10 mouse cellular contexts compared by ENCODE assay signal in the genomic region with DNA sequence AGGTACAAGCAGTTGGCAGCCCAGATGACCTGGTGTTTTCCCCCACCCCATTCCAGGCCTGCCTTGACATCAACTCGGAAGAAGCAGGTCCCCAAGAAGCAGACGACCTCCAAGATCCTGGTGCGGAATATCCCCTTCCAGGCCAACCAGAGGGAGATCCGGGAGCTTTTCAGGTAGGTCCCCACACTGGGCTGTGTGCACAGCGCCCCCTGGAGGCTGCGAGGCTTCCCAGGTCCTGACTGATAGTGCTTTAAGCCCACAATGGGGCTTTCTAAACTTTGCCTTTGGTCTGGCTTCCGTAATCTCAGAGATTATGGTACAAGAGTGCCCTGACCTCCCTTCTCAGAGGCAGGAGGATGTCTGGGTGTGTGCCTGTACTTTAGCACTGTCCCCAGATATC. TPM values are rescaled to one million over a fixed set of nuclear protein-coding genes. Genes with fewer than 3 reads are reported as not detected.
DNase-seq lines count a peak whose midpoint lies in the region; ATAC-seq and TF ChIP-seq lines count a peak whose summit lies in the region.
"Had no signal": no experiment of that assay in that cellular context is flagged by ENCODE, and none has a peak within 500 bp of the region (broad histone marks: within the 10 kb centered on the region; RNA-seq: fewer than 3 reads in every experiment).

No protein-coding gene starts in this region.

- no peak overlapping the region for H3K27ac ChIP-seq in kidney, adult 2 months (ENCODE audit: insufficient read depth, low read depth, low read length)
- H3K27ac ChIP-seq in kidney, embryonic 14.5 days (ENCODE audit: low read depth, low read length) = no peak overlapping the region
- no peak overlapping the region for H3K27ac ChIP-seq in ES-Bruce4 (ENCODE audit: insufficient read depth, low read length)
- H3K27ac ChIP-seq in liver, embryonic 13.5 days = peak overlapping the region; percentile 14
- H3K27ac ChIP-seq in forebrain, embryonic 15.5 days (replicated peaks) = no peak overlapping the region
- H3K27ac ChIP-seq: limb, embryonic 13.5 days had no signal

- H3K4me1 ChIP-seq in kidney, adult 2 months (ENCODE audit: control insufficient read depth, insufficient read depth, low read length) = no peaks in the 10 kb centered on the region; the same call in 1 of the 2 replicates
- H3K4me1 ChIP-seq in kidney, embryonic 14.5 days (ENCODE audit: control insufficient read depth, insufficient read depth, low read length) = 0 out of 2 replicates have a peak, but pooled peaks cover 14% of the 10 kb centered on the region
- H3K4me1 ChIP-seq in ES-Bruce4 (ENCODE audit: control insufficient read depth, insufficient read depth, low read length) = no peaks in the 10 kb centered on the region
- peaks cover 22% of the 10 kb centered on the region for H3K4me1 ChIP-seq in liver, embryonic 13.5 days (replicated peaks)
- peaks cover 13% of the 10 kb centered on the region for H3K4me1 ChIP-seq in forebrain, embryonic 15.5 days

- DNase-seq in kidney, adult 2 months = no peak
- DNase-seq in A20 (ENCODE audit: low read depth, low spot score) = peak; percentile 33
- DNase-seq in liver, embryonic 13.5 days = peak; percentile 45
- DNase-seq in layer of hippocampus, postnatal 14 days (ENCODE audit: low spot score in 2 of 2) = no peak
- no peak for DNase-seq in gastrocnemius, postnatal 4 days (ENCODE audit: low spot score in 2 of 2)
- DNase-seq: heart, adult 18-20 months had no signal

- WGBS in kidney, adult 2 months = 66% methylated on average over 7 of the region's 7 CpGs
- WGBS in kidney, embryonic 14.5 days = 62% methylated on average over 7 of the region's 7 CpGs
- WGBS in liver, embryonic 13.5 days (ENCODE audit: insufficient replicate concordance) = 52% methylated on average over 7 of the region's 7 CpGs
- WGBS in forebrain, embryonic 15.5 days = 60% methylated on average over 7 of the region's 7 CpGs

- TF ChIP-seq EP300 in ES-Bruce4 (IDR thresholded peaks at IDR 0.05; ENCODE audit: insufficient read depth, low read depth, low read length) = no peak

- H3K9ac ChIP-seq in kidney, embryonic 14.5 days (ENCODE audit: low read depth, low read length) = no peak overlapping the region
- H3K9ac ChIP-seq in ES-Bruce4 (ENCODE audit: low read depth, poor library complexity, severe bottlenecking) = no peak overlapping the region
- H3K9ac ChIP-seq in liver, embryonic 13.5 days = no peak overlapping the region
- no peak overlapping the region for H3K9ac ChIP-seq in forebrain, embryonic 15.5 days (replicated peaks)
- H3K9ac ChIP-seq: limb, embryonic 13.5 days had no signal

- H3K4me3 ChIP-seq in kidney, adult 2 months (ENCODE audit: insufficient read depth, low read depth, low read length) = no peak overlapping the region
- H3K4me3 ChIP-seq in kidney, embryonic 14.5 days (ENCODE audit: low read length) = no peak overlapping the region
- H3K4me3 ChIP-seq in ES-Bruce4 (ENCODE audit: low read depth, low read length) = no peak overlapping the region
- H3K4me3 ChIP-seq in liver, embryonic 13.5 days (replicated peaks) = no peak overlapping the region
- no peak overlapping the region for H3K4me3 ChIP-seq in forebrain, embryonic 15.5 days
- H3K4me3 ChIP-seq: limb, embryonic 13.5 days had no signal

- H3K4me2 ChIP-seq in kidney, embryonic 14.5 days (replicated peaks; ENCODE audit: low read depth, low read length) = no peak overlapping the region
- H3K4me2 ChIP-seq in liver, embryonic 13.5 days = no peak overlapping the region
- H3K4me2 ChIP-seq in forebrain, embryonic 15.5 days (replicated peaks) = no peak overlapping the region
- H3K4me2 ChIP-seq: limb, embryonic 13.5 days had no signal

- no peaks in the 10 kb centered on the region for H3K36me3 ChIP-seq in kidney, adult 2 months (ENCODE audit: control insufficient read depth, insufficient read depth, low read length)
- H3K36me3 ChIP-seq in kidney, embryonic 14.5 days (ENCODE audit: control insufficient read depth, insufficient read depth, low read length) = peaks cover 35% of the 10 kb centered on the region
- H3K36me3 ChIP-seq in ES-Bruce4 (ENCODE audit: control insufficient read depth, insufficient read depth, low read length, poor library complexity, severe bottlenecking) = peaks cover 3% of the 10 kb centered on the region; the same call in 1 of the 2 replicates
- H3K36me3 ChIP-seq in liver, embryonic 13.5 days = peaks cover 74% of the 10 kb centered on the region
- H3K36me3 ChIP-seq in forebrain, embryonic 15.5 days = peaks cover 10% of the 10 kb centered on the region; the same call in 1 of the 2 replicates

- peak; percentile 47 for TF ChIP-seq CTCF in kidney, adult 2 months (conservative IDR thresholded peaks at IDR 0.05; ENCODE audit: insufficient read depth, insufficient read length, low read depth, low read length)
- peak; percentile 85 for TF ChIP-seq CTCF in ES-Bruce4 (IDR thresholded peaks at IDR 0.05; ENCODE audit: low read depth, low read length)

- H3K27me3 ChIP-seq in kidney, adult 2 months (replicated peaks; ENCODE audit: control insufficient read depth, insufficient read depth, low read length) = no peaks in the 10 kb centered on the region
- no peaks in the 10 kb centered on the region for H3K27me3 ChIP-seq in kidney, embryonic 14.5 days (ENCODE audit: control insufficient read depth, insufficient read depth, low read length)
- no peaks in the 10 kb centered on the region for H3K27me3 ChIP-seq in ES-Bruce4 (ENCODE audit: control insufficient read depth, insufficient read depth, low read length, poor library complexity, severe bottlenecking)
- H3K27me3 ChIP-seq in liver, embryonic 13.5 days = no peaks in the 10 kb centered on the region
- no peaks in the 10 kb centered on the region for H3K27me3 ChIP-seq in forebrain, embryonic 15.5 days
- H3K27me3 ChIP-seq: limb, embryonic 13.5 days had no signal

- no peak for ATAC-seq in kidney, embryonic 14.5 days (ENCODE audit: low FRiP score, low TSS enrichment)
- no peak for ATAC-seq in liver, embryonic 13.5 days (ENCODE audit: low read depth)
- ATAC-seq in forebrain, embryonic 15.5 days (replicated peaks) = no peak

- no peaks in the 10 kb centered on the region for H3K9me3 ChIP-seq in kidney, embryonic 14.5 days (ENCODE audit: control insufficient read depth, low read length)
- no peaks in the 10 kb centered on the region for H3K9me3 ChIP-seq in ES-Bruce4 (replicated peaks; ENCODE audit: control insufficient read depth, insufficient read depth, low read length, poor library complexity, severe bottlenecking)
- H3K9me3 ChIP-seq in liver, embryonic 13.5 days (replicated peaks) = no peaks in the 10 kb centered on the region
- no peaks in the 10 kb centered on the region for H3K9me3 ChIP-seq in forebrain, embryonic 15.5 days
- H3K9me3 ChIP-seq: limb, embryonic 13.5 days had no signal

- TF ChIP-seq POLR2A in kidney, adult 2 months (IDR thresholded peaks at IDR 0.05; ENCODE audit: low read depth, low read length) = no peak
- TF ChIP-seq POLR2A in ES-Bruce4 (IDR thresholded peaks at IDR 0.05; ENCODE audit: insufficient read depth, low read length) = no peak

RNA-seq across cellular contexts. Expression of gene Rbm19, which starts 27.7 kb away (rescaled TPM):
- 10.7 and 12.1 TPM in 2 replicates for polyA plus RNA-seq in kidney, adult 2 months (2012; rRNA removed)
- polyA plus RNA-seq in kidney, embryonic 14.5 days (2014; fragmentation: Nextera tagmentation; extraction: Ambion mirVana) = 17.9 and 20.9 TPM in 2 replicates
- polyA plus RNA-seq in ES-Bruce4 (2011; ENCODE audit: insufficient read depth, insufficient read length, low read depth, missing spikeins) = 30.0 and 32.6 TPM in 2 replicates
- 18.4 and 19.4 TPM in 2 replicates for polyA plus RNA-seq in liver, embryonic 13.5 days (2015; fragmentation: Nextera tagmentation; extraction: Ambion mirVana)
- total RNA-seq in layer of hippocampus, postnatal 14 days (2021) = 10 to 100 TPM; 20.3 to 23.9 TPM
- 10 to 100 TPM; 21.8 to 25.6 TPM for total RNA-seq in gastrocnemius, postnatal 4 days (2021)
- 15.2 and 19.3 TPM in 2 replicates for polyA plus RNA-seq in forebrain, embryonic 15.5 days (2015; fragmentation: Nextera tagmentation; extraction: Ambion mirVana)

Comparison
In these comparisons a context has a peak if more than half of its experiments do, and no peak if none do; other contexts are left out.
1. DNase-seq: peak in A20 (single experiment) and liver, embryonic 13.5 days (single experiment); none in kidney, adult 2 months (single experiment), layer of hippocampus, postnatal 14 days (0 of 2) and gastrocnemius, postnatal 4 days (0 of 2).